In the genomic region with DNA sequence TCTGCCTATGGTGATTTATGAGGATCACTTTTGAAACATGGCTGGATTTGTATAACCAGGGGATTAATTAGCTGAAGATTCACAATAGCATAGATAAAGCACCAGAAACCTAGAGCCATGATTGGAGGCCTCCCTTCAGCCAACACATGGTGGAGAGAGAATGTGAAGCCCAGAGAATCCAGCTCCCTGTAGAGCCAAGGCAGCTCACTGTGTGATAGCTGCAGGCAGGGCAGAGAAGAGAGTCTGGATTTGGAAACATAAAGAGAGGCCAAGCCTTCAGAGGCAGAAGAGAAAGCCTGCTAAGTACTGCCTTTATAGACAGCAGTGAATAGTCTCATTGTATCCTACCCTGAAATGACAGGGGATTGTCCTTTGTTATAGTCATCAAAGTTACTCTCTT, we compare ENCODE assay signal across 20 mouse cellular contexts.
DNase-seq lines count a peak whose midpoint lies in the region; ATAC-seq lines count a peak whose summit lies in the region.
"Had no signal": no experiment of that assay in that cellular context is flagged by ENCODE, and none has a peak within 500 bp of the region (broad histone marks: within the 10 kb centered on the region; RNA-seq: fewer than 3 reads in every experiment).

No protein-coding gene starts in this region.

- H3K27me3 ChIP-seq in embryonic facial prominence, embryonic 10.5 days (replicated peaks; ENCODE audit: low read depth, poor library complexity, severe bottlenecking) = no peaks in the 10 kb centered on the region
- H3K27me3 ChIP-seq in hindbrain, embryonic 13.5 days = no peaks in the 10 kb centered on the region
- H3K27me3 ChIP-seq in neural tube, embryonic 14.5 days (ENCODE audit: control insufficient read depth, insufficient read depth, low read length) = no peaks in the 10 kb centered on the region
- H3K27me3 ChIP-seq: limb, embryonic 13.5 days; stomach, embryonic 15.5 days had no signal

- no peak overlapping the region for H3K4me2 ChIP-seq in hindbrain, embryonic 13.5 days
- H3K4me2 ChIP-seq in neural tube, embryonic 14.5 days (ENCODE audit: low read depth, low read length) = no peak overlapping the region
- H3K4me2 ChIP-seq: limb, embryonic 13.5 days; stomach, embryonic 15.5 days had no signal

- DNase-seq in frontal cortex, postnatal 10 days (ENCODE audit: low spot score in 2 of 2) = no peak
- DNase-seq in embryonic facial prominence, embryonic 10.5 days (ENCODE audit: low spot score) = no peak
- DNase-seq in thymus, postnatal 25 days = no peak
- no peak for DNase-seq in layer of hippocampus, adult 9-11 months
- DNase-seq: adrenal gland, postnatal 36 days; B cell, adult 2 months; cerebellum, adult 11 months; gastrocnemius, postnatal 14 days; heart, postnatal 14 days; kidney, postnatal 25 days; layer of hippocampus, postnatal 36 days; lung, postnatal 4 days; thymus, postnatal 36 days had no signal

- H3K4me1 ChIP-seq in embryonic facial prominence, embryonic 10.5 days = peaks cover 20% of the 10 kb centered on the region
- H3K4me1 ChIP-seq in hindbrain, embryonic 13.5 days (replicated peaks) = peaks cover 30% of the 10 kb centered on the region
- H3K4me1 ChIP-seq in neural tube, embryonic 14.5 days (ENCODE audit: control insufficient read depth, insufficient read depth, low read length) = peaks cover 10% of the 10 kb centered on the region; the same call in 1 of the 2 replicates
- H3K4me1 ChIP-seq: limb, embryonic 13.5 days; stomach, embryonic 15.5 days had no signal

- H3K9ac ChIP-seq in hindbrain, embryonic 13.5 days = no peak overlapping the region
- H3K9ac ChIP-seq in neural tube, embryonic 14.5 days (replicated peaks; ENCODE audit: low read depth, low read length) = no peak overlapping the region
- H3K9ac ChIP-seq: limb, embryonic 13.5 days; stomach, embryonic 15.5 days had no signal

- no peak overlapping the region for H3K4me3 ChIP-seq in embryonic facial prominence, embryonic 10.5 days
- no peak overlapping the region for H3K4me3 ChIP-seq in hindbrain, embryonic 13.5 days
- H3K4me3 ChIP-seq in neural tube, embryonic 14.5 days (ENCODE audit: low read depth, low read length) = no peak overlapping the region
- H3K4me3 ChIP-seq: limb, embryonic 13.5 days; myocyte; stomach, embryonic 15.5 days had no signal

- no peaks in the 10 kb centered on the region for H3K36me3 ChIP-seq in embryonic facial prominence, embryonic 10.5 days (replicated peaks)
- H3K36me3 ChIP-seq in hindbrain, embryonic 13.5 days = no peaks in the 10 kb centered on the region
- no peaks in the 10 kb centered on the region for H3K36me3 ChIP-seq in neural tube, embryonic 14.5 days (ENCODE audit: control insufficient read depth, insufficient read depth, low read length)
- H3K36me3 ChIP-seq: limb, embryonic 13.5 days; stomach, embryonic 15.5 days had no signal

- H3K9me3 ChIP-seq in embryonic facial prominence, embryonic 10.5 days = no peaks in the 10 kb centered on the region
- no peaks in the 10 kb centered on the region for H3K9me3 ChIP-seq in hindbrain, embryonic 13.5 days
- H3K9me3 ChIP-seq in neural tube, embryonic 14.5 days (ENCODE audit: control insufficient read depth, low read length) = no peaks in the 10 kb centered on the region
- H3K9me3 ChIP-seq: limb, embryonic 13.5 days; stomach, embryonic 15.5 days had no signal

- H3K27ac ChIP-seq in embryonic facial prominence, embryonic 10.5 days (replicated peaks) = peak overlapping the region; percentile 19; the same call in 1 of the 2 replicates
- peak overlapping the region; percentile 44 for H3K27ac ChIP-seq in hindbrain, embryonic 13.5 days
- no peak overlapping the region for H3K27ac ChIP-seq in neural tube, embryonic 14.5 days (ENCODE audit: low read depth, low read length)
- H3K27ac ChIP-seq: limb, embryonic 13.5 days; stomach, embryonic 15.5 days had no signal

- ATAC-seq in frontal cortex, adult (ENCODE audit: low TSS enrichment) = peak; percentile 44; the same call in 1 of the 2 replicates
- peak; percentile 34; the same call in 1 of the 2 replicates for ATAC-seq in hindbrain, embryonic 13.5 days (ENCODE audit: low FRiP score)
- ATAC-seq in neural tube, embryonic 14.5 days (ENCODE audit: low read depth) = peak; percentile 39; the same call in 1 of the 2 replicates
- ATAC-seq: intestine, postnatal 0 days had no signal
